Mouse (Mus musculus) skeletal muscle tissue, adult 2 months (tissue): ENCODE data around the gene Pcyox1.
A peak's percentile ranks its signal among the peaks of the same experiment; 100 is the strongest.
"Not testable (repeated sequence)": the region's sequence is repeated elsewhere in the genome, so short reads cannot be mapped to it uniquely, and the experiment has no call there.

Experiments
- DNase-seq: peaks from one replicate; pipeline ENCODE4 v3.0.0-alpha.2; 2012; ENCODE audit warnings: low read depth, low spot score

Gene Pcyox1

DNA sequence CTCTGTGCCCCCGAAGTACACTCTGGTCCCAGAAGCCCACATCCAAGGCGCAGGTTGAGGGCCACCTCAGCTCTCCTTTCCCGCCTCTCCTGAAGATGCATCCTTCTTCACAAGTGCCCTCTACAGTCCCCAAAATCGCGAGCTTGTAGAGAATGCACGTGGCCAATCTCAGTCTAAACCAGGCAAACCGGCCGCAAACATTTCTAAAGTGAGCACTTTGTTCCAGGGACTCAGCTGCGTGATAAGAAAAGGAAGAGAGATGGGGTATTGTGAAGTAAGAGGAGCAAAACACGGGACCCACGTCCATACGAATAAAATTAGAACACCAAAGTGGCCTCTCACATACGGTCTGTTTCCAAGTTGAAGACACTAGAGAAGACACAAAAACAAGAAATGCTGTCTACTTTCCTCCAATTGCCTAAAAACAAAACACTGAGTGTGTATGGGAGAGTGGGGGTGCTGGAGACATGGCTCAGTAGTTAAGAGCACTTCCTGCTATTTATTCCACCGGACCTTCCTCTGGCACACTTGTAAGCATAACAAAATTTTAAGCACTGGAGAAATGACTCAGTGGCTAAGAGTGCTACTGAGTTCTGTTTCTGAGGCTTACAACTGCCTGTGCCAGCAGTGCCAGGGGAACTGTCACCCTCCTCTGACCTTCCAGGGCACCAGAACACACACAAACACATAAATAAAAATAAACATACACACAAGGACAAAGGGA is 465 bp upstream of the Pcyox1 start:
- no peak for DNase-seq

DNA sequence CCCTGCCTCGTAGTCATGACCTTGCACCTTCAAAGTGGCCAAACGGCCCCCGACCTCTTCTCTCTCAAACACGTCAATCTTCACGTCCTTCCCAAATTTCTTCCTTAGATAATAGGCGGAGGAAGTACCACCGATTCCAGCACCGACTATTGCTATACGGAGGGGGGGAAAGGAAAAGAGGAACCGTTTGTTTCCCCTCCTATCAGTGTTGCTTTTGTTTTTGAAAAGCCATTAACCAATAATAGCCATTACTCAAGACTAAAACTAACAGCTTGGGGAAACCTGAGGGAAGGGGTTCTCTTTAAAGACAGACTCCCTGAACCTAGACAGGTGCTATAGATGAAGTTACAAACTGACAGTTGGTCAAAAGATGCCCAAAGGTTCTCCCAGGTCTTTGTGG is 985 bp downstream of the Pcyox1 start:
- DNase-seq = no peak

DNA sequence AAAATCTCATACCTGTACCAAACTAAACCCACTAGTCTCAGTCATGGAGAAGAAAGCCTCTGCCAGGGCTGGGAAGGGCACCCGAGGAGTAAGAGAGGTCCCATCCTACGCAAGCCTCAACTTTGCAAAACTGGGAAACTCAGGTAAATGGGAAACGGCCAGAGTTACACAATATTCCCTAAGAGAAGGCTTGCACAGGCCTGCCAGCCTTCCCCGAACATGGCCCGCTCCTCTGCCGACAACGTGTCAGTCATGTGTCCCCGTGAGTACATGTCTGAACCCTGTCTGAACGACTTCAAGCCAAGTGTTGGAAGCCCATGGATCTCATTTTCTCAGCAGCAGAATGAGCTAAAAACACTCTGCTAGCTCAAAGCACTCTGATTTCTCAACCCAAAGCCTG is 1.9 kb downstream of the Pcyox1 start:
- DNase-seq = no peak

DNA sequence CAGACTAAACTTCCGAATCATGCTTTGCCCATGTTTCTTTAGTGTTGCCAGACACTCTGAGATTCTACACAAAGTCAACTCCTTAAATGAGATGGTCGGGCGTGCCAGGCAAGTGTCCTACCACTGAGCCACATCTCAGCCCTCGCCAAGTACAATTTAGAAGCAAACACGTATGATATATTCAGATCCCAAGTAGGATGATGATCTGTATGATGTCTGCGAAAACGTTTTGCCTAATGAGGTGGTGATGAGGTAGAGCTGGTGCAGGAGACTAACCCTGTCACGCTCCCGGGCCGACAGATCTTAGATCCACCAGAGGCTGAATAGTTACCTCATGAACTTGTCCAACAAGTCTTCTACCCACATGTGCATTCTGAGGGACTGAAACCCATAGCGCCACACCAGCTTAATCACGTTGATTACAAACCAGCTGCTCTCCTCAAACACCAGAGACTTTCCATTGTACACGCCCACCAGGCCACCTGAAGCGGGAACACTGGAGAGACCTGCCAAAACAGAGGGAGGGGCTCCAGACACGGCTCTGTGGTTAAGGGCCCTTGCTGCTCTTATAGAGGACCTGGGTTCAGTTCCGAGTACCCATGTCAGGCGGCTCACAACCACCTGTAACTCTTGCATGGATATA is 2.8 kb downstream of the Pcyox1 start:
- DNase-seq = no peak

DNA sequence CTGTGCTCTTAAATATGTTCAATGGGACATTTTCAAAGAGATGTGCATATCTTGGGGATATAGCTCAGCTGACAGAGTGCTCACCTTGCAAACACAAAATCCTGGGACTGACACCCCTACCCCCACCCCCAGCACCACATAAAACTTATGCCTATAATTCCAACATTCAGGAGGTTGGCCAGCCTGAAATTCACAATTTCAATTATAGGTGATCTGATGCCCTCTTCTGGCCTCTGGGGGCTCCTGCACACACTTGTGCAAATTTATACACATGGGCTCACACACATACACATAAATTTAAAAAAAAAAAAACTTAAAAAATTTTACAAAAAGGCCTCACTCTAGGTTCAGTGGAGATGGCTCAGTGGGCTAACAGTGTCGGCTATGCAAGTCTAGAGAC is 3.8 kb downstream of the Pcyox1 start:
- no peak for DNase-seq

DNA sequence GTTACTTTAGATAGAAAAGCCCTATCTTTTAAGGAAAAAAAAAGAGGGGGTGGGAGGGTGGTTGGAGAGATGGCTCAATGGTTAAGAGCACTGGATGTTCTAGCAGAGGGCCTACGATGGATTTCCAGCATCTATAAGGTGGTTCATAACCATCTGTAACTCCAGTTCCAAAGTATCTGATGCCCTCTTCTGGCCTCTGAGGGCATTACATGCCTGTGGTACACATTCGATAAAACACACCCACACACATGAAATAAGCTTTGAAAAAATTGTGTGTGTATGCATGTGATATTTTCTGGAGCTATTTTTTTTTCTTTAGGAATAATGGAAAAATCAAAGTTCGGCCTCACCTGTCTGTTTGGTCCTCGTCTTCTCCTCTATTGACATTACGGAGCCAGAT is 5.6 kb downstream of the Pcyox1 start:
- no peak for DNase-seq

DNA sequence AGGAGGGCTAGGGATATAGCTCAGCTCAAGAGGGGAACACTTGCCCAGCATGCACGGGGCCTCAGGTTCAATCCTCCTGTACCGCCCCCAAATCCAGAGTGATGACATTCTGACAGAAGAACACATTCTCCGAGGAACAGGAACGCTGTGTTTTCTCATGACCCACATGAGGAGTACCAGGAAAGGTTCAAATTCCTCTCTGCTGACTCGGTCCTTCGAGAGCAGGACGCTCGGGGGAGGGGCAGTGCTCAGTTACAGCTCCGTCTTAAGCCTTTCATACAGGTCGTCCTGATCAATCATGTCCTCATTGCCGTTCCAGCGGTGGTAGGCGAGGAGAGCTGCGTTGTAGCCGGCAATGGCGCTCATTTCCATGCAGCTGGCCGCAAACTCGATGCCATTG is 8.5 kb downstream of the Pcyox1 start:
- no peak for DNase-seq

DNA sequence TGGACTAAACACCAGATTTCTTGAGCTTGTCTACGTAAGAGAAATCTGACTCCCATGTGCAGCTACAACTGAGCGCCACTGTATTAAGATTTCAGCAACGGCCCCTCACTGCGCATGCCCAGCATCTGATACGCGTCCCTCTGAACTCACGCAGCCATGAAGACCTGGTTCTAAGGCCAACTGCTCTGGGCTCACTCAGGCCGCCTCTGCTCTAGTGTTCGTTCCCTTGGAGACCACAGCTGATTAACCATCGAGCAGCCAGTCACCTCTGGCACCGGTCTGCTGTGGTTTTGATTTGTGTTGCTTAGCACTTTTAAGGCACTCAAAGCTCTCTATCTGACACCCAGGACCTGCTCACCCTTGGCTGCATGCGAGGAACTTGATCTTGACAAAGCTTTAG is 9.6 kb downstream of the Pcyox1 start:
- DNase-seq = no peak

DNA sequence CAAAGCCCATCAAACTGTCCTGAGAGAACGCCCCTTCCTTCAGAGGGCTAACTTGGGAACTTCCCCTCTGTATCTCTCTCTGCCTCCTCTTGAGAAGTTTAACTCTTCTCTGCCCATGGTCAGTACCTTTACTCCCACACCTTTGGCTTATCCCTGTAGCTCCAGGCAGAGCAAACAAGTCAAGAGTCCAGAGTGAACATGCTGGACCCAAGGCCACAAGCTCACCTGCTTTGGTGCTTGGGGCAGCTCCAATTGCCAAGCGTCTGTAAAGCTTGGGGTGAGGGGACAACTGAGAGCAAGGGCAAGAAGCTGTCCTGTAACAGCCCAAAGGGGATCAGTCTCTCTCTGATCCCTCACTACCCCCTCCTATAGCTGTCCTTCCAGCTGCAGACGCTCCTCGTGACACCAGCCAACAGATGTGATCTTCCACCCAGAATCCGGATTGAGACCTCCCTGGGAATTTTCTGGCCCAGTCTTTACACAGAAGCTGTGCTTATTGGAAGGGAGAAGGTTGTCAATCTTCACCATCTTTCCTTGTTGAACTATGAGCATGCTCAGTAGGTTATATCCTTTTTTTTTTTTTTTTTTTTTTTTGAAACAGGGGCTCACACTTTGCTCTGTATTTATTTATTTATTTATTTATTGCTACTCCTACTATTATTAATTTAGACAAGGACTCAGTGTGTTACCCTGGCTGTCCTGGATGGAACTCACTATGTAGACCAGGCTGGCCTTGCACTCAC is 11.4 kb downstream of the Pcyox1 start:
- no peak for DNase-seq

DNA sequence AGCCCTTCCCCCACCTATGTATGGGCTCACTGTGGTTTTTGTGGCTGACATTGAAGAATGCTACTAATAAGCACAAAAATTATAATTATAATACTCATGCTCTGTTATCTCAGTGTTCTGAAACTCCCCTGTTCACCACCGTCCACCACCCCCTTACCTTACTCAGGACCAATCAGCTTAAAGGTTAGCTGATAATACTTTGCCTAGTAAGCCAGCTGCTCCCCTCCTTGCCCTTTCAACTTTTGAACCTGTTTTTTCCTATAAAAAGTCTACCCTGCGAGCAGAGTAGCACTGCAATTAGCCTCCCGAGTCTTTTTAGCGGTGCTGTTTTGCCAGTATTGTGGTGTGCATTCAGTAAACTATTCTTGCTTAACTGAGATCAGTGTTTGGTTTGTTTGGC is 12.3 kb downstream of the Pcyox1 start:
- no peak for DNase-seq

DNA sequence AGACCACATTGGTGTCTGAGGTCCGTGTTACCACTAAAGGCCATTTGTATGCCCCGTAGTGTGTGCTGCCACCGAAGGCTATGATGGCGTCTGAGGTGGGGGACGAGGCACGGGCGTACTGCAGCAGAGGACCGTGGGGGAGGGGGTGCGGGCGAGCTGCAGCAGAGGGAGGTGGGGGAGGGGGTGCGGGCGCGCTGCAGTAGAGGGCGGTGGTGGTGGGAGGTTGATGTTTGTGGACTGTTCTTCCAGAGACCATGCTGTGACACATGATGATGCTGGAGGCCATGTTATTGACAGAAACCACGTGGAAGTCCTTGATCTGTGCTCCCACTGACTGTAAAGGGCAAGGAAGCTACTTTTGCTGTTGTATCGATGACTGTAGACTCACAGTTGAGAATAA is 13.6 kb downstream of the Pcyox1 start:
- DNase-seq = no peak

DNA sequence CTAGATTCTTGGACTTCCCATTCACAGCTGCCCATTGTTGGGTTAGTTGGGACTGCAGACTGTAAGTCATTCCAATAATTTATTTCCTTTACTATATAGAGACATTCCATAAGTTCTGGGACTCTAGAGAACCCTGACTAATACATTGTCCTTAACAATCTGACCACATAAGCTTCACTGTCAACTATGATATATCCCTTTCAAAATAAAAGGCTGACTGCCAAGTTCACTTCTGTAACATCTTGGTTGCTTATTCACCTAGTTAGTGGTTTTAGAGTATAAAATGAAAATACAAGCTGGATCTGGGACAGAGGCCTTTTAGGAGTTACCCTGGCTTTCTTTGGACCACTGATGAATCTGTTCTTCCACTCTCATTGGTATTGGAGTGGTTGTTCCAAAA is 14.4 kb downstream of the Pcyox1 start:
- no peak for DNase-seq

DNA sequence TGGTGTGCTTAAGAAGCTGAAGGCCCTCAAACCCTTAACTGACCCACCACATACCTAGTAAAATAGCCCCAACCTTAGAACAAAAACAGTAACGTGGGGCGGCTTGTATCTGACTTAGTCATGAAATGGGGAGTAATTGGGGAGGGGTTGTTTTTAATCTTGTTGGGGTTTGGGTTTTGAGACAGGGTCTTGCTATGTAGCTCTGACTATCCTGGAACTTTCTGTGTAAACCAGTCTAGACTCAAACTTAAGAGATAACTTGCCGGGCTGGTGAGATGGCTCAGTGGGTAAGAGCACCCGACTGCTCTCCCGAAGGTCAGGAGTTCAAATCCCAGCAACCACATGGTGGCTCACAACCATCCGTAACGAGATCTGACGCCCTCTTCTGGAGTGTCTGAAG is 16.8 kb downstream of the Pcyox1 start:
- DNase-seq = not testable (repeated sequence)

DNA sequence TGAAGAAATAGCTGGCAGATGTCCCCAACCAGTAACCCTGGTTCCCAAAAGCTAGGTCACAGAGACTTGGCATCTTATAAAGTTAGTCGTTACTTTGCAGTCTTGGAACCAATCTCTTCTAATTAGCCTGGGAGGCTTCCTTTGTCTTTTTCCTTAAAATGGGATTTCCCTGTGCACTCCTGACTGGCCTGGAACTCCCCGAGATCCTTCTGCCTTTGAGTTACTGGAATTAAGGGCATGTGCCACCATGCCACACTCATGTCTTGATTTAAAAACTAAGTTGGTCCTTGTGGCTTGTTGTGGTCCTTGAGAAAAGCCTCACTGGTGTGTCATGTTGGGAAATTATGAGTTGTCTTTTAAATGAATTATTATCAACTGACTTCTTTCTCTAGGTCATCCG is 18.6 kb downstream of the Pcyox1 start:
- no peak for DNase-seq

DNA sequence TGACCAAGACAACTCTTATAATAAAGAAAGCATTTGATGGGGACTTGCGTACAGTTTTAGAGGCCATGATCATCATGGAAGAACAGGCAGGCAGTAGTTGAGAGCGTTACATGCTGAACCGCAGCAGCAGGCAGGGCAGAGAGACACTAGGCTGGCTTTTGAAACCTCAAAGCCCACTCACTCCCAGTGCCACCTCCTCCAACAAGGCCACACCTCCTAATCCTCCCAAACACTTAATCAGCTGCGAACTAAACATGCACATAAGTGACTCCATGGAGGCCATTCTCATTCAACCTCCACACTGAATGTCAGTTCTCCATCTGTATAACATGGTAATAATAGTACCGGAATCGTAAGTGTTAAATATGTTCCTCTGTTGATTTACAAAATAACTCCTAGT is 23.4 kb downstream of the Pcyox1 start:
- no peak for DNase-seq

DNA sequence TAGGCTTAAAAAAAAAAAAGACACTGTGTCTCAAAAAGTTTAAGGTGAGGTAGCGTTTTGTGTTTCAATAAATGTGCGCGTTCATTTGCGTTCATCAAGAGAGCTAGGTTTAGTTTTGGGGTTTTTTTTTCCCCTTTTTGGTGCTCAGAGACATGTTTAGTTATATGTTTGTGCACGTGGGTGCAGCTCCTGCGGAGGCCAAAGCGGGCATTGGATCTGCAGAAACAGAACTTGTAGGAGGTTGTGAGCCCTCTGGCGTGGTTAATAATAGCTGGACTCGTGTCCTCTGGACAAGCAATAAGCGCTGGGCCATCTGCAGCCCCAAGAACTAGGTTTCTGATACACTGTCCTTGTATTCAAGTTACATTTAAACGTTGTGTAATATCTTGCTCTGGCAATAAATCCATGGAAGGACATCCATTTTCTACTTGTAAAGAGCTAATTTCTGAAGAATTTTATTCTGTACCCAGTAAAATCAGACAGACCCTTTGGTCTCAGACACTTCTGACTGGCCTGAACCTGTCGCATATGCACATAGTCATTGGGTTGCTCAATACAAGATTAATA is 24.9 kb downstream of the Pcyox1 start:
- no peak for DNase-seq

DNA sequence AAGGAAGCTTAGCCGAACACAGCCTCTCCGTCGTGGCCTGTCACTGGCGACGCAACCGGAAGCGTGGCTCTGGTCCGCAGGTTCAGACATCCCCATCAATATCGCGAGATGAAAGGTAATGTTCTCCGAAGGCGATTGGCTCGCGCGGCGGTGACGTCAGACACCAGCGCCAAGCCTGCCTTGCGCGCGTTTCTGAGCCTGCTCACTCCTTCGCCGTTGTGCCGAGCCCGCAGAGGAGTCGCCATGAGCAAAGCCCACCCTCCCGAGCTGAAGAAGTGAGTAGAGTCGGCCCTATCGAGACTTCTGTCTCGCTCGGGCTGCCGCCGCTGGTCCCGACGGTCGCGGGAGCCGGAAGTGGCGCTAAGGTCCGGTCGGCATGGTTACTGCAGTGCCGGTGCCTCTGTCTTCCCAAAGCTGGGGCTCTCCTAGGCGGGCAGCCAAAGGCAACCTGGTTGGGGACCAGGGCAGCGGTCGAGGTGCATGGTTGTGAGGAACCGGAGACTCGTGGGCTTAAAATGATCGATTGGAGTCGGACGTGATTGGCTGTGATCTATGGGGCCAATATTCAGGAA is 25.5 kb downstream of the Pcyox1 start:
- peak; percentile 96 for DNase-seq

DNA sequence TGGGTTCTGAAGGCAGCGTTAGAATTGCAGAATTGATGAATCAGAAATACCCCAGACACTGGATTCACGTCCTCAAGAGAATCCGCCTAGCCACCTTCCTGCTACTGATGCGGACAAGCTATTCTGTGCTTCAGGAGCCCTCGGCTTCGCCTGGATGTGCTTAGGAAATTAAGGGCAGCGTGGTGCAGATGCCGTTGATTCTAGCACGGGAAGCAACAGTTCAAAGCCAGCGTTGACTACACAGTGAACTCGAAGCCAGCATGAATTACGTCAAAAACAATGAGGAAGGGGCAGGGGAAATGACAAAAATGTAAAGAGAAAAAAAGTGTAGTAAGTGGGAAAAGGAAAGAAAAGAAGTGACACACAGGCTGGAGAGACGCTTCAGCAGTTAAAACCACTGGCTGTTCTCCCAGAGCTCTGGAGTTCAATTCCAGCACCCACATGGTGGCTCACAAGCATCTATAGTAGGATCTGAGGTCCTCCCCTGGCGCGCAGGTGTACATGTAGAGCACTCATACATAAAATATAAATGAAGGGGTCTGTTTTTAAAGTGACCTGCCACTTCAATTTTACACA is 26.1 kb downstream of the Pcyox1 start, which contains the start of gene Snrpg:
Snrpg (plus strand) TSS at position 541 of the 576 bp plus-strand sequence.
- DNase-seq = no peak

DNA sequence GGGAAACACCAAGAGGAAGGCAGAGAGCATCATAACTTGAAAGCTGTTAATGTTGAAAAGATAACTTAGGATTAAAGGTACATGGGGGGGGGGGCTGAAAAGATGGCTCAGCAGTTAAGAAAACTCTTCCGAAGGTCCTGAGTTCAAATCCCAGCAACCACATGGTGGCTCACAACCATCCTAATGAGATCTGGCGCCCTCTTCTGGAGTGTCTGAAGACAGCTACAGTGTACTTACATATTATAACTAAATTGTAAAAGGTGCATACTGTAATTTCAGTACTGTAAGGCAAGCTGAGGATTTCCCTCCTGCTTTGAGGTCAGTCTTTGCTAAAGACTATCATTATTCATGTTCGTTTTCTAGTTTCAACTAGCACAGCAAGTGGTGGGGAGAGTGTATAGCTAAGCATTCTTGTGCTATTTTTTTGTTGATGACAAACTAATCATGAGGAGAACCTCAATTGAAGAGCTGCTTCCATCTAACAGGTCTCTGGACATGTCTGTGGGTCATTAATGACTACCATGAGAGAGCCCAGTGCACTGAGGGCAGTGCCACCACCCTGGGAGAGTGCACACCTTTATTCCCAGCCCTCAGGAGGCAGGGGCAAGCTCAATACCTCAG is 26.8 kb downstream of the Pcyox1 start:
- DNase-seq = no peak

DNA sequence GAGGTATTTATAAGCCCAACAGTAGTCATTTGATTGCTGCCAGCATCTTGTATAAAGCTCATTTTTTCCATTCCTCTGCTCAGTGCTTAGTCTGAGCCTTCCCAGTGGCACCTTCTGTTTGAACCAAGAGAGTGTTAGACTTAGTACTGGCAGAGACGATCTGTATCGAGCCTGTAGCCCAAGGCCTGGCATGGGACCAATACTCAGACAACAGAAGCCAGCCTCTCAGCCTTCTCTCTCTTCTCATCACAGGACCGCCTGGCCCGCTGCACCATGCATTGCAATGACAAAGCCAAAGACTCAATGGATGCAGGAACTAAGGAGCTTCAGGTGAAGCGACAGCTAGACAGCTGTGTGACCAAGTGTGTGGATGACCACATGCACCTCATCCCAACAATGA is 28.5 kb downstream of the Pcyox1 start:
- no peak for DNase-seq

DNA sequence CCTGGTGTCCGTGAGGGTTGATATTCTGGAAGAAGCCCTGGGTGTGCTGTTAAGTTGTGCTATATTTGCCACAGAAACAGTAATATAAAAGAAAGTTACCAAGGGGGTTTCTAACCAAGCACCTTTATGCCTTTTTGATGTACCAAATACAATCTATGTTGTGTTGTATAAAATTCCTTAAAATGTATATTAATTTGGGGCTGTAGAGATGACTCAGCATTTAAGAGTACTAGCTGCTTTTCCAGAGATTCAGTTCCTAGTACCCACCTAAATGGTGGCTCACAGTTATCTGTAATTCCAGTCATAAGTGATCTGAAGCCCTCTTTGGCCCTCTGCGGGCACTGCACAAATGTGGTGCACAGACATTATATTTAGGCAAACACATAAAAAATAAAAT is 30.1 kb downstream of the Pcyox1 start:
- DNase-seq = no peak
